Mouse (Mus musculus): ENCODE data around the gene Prkcd.

DNA sequence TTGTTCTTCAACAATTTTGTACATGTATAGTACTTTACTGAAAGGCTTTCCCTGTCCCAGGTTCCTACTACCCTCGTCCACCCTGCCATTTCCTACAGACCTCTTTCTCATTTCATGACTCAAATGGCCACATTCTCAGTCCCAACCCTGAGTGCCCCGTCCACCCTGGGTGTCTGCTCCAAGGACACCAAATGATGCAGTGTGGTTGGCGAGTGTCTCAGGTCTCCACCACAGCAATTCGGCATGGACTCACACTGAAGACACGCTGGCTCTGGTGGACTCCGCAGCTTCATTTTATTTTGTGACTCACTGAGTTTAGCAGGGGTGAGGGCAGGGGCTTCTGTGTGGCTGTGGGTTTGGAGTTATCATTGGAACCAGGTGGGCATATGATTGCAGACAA, 44.2 kb upstream of the Prkcd start:
- no peak for TF ChIP-seq CTCF (IDR thresholded peaks at IDR 0.05; ENCODE audit: low read depth)
- TF ChIP-seq EP300 (optimal IDR thresholded peaks at IDR 0.05), result no peak
